Mouse (Mus musculus) stomach, embryonic 16.5 days (tissue): ENCODE results near the gene Ppp1r3f. TPM values are rescaled to one million over a fixed set of nuclear protein-coding genes. Genes with fewer than 3 reads are reported as not detected.

Experiments
- ATAC-seq: fragments of 200-750 bp; cut with Nextera tagmentation; 2 replicates; pipeline ENCODE4 v1.8.0; 2017; ENCODE audit warnings: moderate number of reproducible peaks, moderate TSS enrichment; ENCODE audit not compliant: insufficient read depth, low FRiP score
- H3K27ac ChIP-seq: fragments of 300-500 bp; sonication (generic); 2 replicates; pipeline ENCODE4 v1.5.1; 2014; ENCODE audit warnings: low read length
- H3K27me3 ChIP-seq: fragments of 300-500 bp; sonication (generic); 2 replicates; pipeline ENCODE4 v1.6.1; 2014; ENCODE audit warnings: low read length, control low read depth, mixed read lengths; ENCODE audit not compliant: control insufficient read depth, insufficient read depth
- H3K36me3 ChIP-seq: fragments of 300-500 bp; sonication (generic); 2 replicates; pipeline ENCODE4 v1.6.1; 2014; ENCODE audit warnings: low read length; ENCODE audit not compliant: control insufficient read depth, insufficient read depth
- H3K4me1 ChIP-seq: fragments of 300-500 bp; sonication (generic); 2 replicates; pipeline ENCODE4 v1.6.1; 2014; ENCODE audit warnings: low read length, control low read depth, mixed read lengths; ENCODE audit not compliant: control insufficient read depth, insufficient read depth
- H3K4me2 ChIP-seq: fragments of 300-500 bp; sonication (generic); 2 replicates; pipeline ENCODE4 v1.6.1; 2014; ENCODE audit warnings: low read depth, low read length, mixed read lengths
- H3K4me3 ChIP-seq: fragments of 300-500 bp; sonication (generic); replicated peaks from 2 replicates; pipeline ENCODE4 v1.5.1; 2014; ENCODE audit warnings: mild to moderate bottlenecking, low read length
- H3K9ac ChIP-seq: fragments of 300-500 bp; sonication (generic); 2 replicates; pipeline ENCODE4 v1.6.1; 2014; ENCODE audit warnings: low read length
- H3K9me3 ChIP-seq: fragments of 300-500 bp; sonication (generic); replicated peaks from 2 replicates; pipeline ENCODE4 v1.6.1; 2016; ENCODE audit warnings: low read length, control low read depth; ENCODE audit not compliant: control insufficient read depth
- WGBS: fragments of 180-500 bp; shearing (Covaris S2); extraction: QIAGEN DNeasy Blood & Tissue Kit; methylation state at CpG from one replicate; pipeline ENCODE4 v1.1.7; 2014; 5-methylcytosine and 5-hydroxymethylcytosine counted together
- polyA plus RNA-seq: library from polyadenylated mRNA; unstranded; fragments of >200 nt; fragmentation: Nextera tagmentation; extraction: Ambion mirVana; gene quantifications from 2 replicates; pipeline ENCODE4 v1.2.1, GENCODE M21; 2015

Ppp1r3f gene
- polyA plus RNA-seq: 0.89 and 1.4 TPM in 2 replicates

- peak within 1 kb of the TSS; percentile 61 for H3K4me3 ChIP-seq
- no peaks in the 10 kb centered on the region for H3K9me3 ChIP-seq
- WGBS: 14% methylated on average over 64 of the region's 65 CpGs
- H3K27ac ChIP-seq: peak within 1 kb of the TSS; percentile 76
- no peaks in the 10 kb centered on the region for H3K27me3 ChIP-seq
- no peaks in the 10 kb centered on the region for H3K36me3 ChIP-seq
- peaks cover 13% of the 10 kb centered on the region for H3K4me1 ChIP-seq
- peak; percentile 97 for ATAC-seq
- peak within 1 kb of the TSS; percentile 88 for H3K9ac ChIP-seq
- H3K4me2 ChIP-seq: peak within 1 kb of the TSS; percentile 72
Measured at GRCm38 (mm10) chrX:7574087-7574884, at the start of gene Ppp1r3f. TSS of gene Ppp1r3f (minus strand) at chrX:7574283.

- Histone ChIP-seq H3K9ac (no peak overlapping the region), H3K27me3 (no peaks in the 10 kb centered on the region), H3K4me1 (no peaks in the 10 kb centered on the region), H3K4me2 (no peak overlapping the region), H3K27ac (no peak overlapping the region), H3K36me3 (no peaks in the 10 kb centered on the region), H3K9me3 (no peaks in the 10 kb centered on the region), H3K4me3 (no peak overlapping the region)
- no peak for ATAC-seq
- WGBS: 75% methylated on average over 12 of the region's 12 CpGs
Measured at GRCm38 (mm10) chrX:7617889-7618551, 43.9 kb upstream of the Ppp1r3f start.

GRCm38 (mm10) chrX:7610536-7611258 is 36.6 kb upstream of the Ppp1r3f start:
- Histone ChIP-seq H3K9ac (peak overlapping the region; percentile 46; the same call in 1 of the 2 replicates), H3K27ac (no peak overlapping the region), H3K4me1 (no peaks in the 10 kb centered on the region), H3K9me3 (no peaks in the 10 kb centered on the region), H3K4me2 (peak overlapping the region; percentile 75), H3K36me3 (no peaks in the 10 kb centered on the region), H3K4me3 (peak overlapping the region; percentile 45), H3K27me3 (no peaks in the 10 kb centered on the region; the same call in 1 of the 2 replicates)
- ATAC-seq: no peak
- WGBS: 15% methylated on average over 26 of the region's 26 CpGs

GRCm38 (mm10) chrX:7610035-7610434 is 36.0 kb upstream of the Ppp1r3f start:
- Histone ChIP-seq H3K9me3 (no peaks in the 10 kb centered on the region), H3K27ac (no peak overlapping the region), H3K4me2 (peak overlapping the region; percentile 75), H3K4me3 (peak overlapping the region; percentile 45), H3K9ac (no peak overlapping the region), H3K27me3 (no peaks in the 10 kb centered on the region; the same call in 1 of the 2 replicates), H3K4me1 (no peaks in the 10 kb centered on the region), H3K36me3 (no peaks in the 10 kb centered on the region)
- 26% methylated on average over 21 of the region's 21 CpGs for whole genome bisulfite sequencing
- ATAC-seq: no peak

- Histone ChIP-seq H3K27ac (no peak within 1 kb of the TSS), H3K4me2 (no peak within 1 kb of the TSS), H3K27me3 (no peaks in the 10 kb centered on the region; the same call in 1 of the 2 replicates), H3K9ac (no peak within 1 kb of the TSS), H3K4me1 (no peaks in the 10 kb centered on the region), H3K36me3 (no peaks in the 10 kb centered on the region), H3K9me3 (no peaks in the 10 kb centered on the region), H3K4me3 (no peak within 1 kb of the TSS)
- 73% methylated on average over 6 of the region's 6 CpGs for WGBS
- ATAC-seq: no peak
Measured at GRCm38 (mm10) chrX:7606783-7607182, 32.7 kb upstream of the Ppp1r3f start, which contains the start of gene Cacna1f. TSS of gene Cacna1f (plus strand) at chrX:7607083.

GRCm38 (mm10) chrX:7605575-7605941 is 31.5 kb upstream of the Ppp1r3f start:
- H3K4me2 ChIP-seq: 0 out of 2 replicates have a peak overlapping the region, but pooled peaks have one; percentile 7
- peak; percentile 3; the same call in 1 of the 2 replicates for ATAC-seq
- WGBS: 29% methylated on average over 8 of the region's 8 CpGs

GRCm38 (mm10) chrX:7604879-7605574 is 30.9 kb upstream of the Ppp1r3f start, which contains the start of gene Ccdc22:
TSS of gene Ccdc22 (minus strand) at chrX:7605517.
- peak within 1 kb of the TSS; percentile 72 for H3K9ac ChIP-seq
- H3K4me3 ChIP-seq: peak within 1 kb of the TSS; percentile 56
- peak within 1 kb of the TSS; percentile 55 for H3K4me2 ChIP-seq
- H3K36me3 ChIP-seq: peaks cover 3% of the 10 kb centered on the region; the same call in 1 of the 2 replicates
- peak; percentile 93 for ATAC-seq
- H3K27me3 ChIP-seq: no peaks in the 10 kb centered on the region
- no peaks in the 10 kb centered on the region for H3K9me3 ChIP-seq
- 12% methylated on average over 28 of the region's 28 CpGs for WGBS
- no peaks in the 10 kb centered on the region for H3K4me1 ChIP-seq
- H3K27ac ChIP-seq: no peak within 1 kb of the TSS

More at GRCm38 (mm10) chrX:7605575-7605941, 31.5 kb upstream of the Ppp1r3f start:
- Histone ChIP-seq H3K27me3 (no peaks in the 10 kb centered on the region), H3K9me3 (no peaks in the 10 kb centered on the region), H3K4me1 (no peaks in the 10 kb centered on the region), H3K4me3 (no peak overlapping the region), H3K27ac (no peak overlapping the region), H3K36me3 (no peaks in the 10 kb centered on the region), H3K9ac (no peak overlapping the region)

- Histone ChIP-seq H3K9ac (no peak overlapping the region), H3K27me3 (no peaks in the 10 kb centered on the region), H3K27ac (no peak overlapping the region), H3K4me1 (no peaks in the 10 kb centered on the region), H3K4me3 (no peak overlapping the region), H3K36me3 (peaks cover 3% of the 10 kb centered on the region; the same call in 1 of the 2 replicates), H3K9me3 (no peaks in the 10 kb centered on the region), H3K4me2 (peak overlapping the region; percentile 55)
- ATAC-seq: no peak
- 88% methylated on average over 7 of the region's 7 CpGs for WGBS
Measured at GRCm38 (mm10) chrX:7604004-7604403, 29.9 kb upstream of the Ppp1r3f start.
